Mouse (Mus musculus) liver, adult 2 months (tissue): ENCODE measurements at regions not wholly inside any gene's neighbourhood (a gene's known extent, or its start where the extent isn't known, plus 50 kb on each side); places are given as distances from the start of the nearest gene placed in this dataset.

ENCODE experiments used
- DNase-seq: peaks from one replicate; pipeline ENCODE4 v3.0.0-alpha.2; 2011; ENCODE audit warnings: low read depth, low spot score; ENCODE audit errors: extremely low read depth
- H3K27ac ChIP-seq: fragments of 200-500 bp; replicated peaks from 2 replicates; pipeline ENCODE4 v1.5.1; 2012; ENCODE audit warnings: low read depth, mild to moderate bottlenecking, control low read depth, inconsistent platforms, low read length; ENCODE audit not compliant: insufficient read depth
- H3K27me3 ChIP-seq: fragments of 200-500 bp; 2 replicates; pipeline ENCODE4 v1.6.1; 2012; ENCODE audit warnings: mild to moderate bottlenecking, moderate library complexity, low read length, inconsistent platforms; ENCODE audit not compliant: control insufficient read depth, insufficient read depth
- H3K36me3 ChIP-seq: fragments of 200-500 bp; 2 replicates; pipeline ENCODE4 v1.6.1; 2012; ENCODE audit warnings: low read length, inconsistent platforms; ENCODE audit not compliant: control insufficient read depth, insufficient read depth
- H3K4me1 ChIP-seq: fragments of 200-500 bp; 2 replicates; pipeline ENCODE4 v1.6.1; 2011; ENCODE audit warnings: low read length; ENCODE audit not compliant: control insufficient read depth, insufficient read depth
- H3K4me3 ChIP-seq: fragments of 200-500 bp; 2 replicates; pipeline ENCODE4 v1.5.1; 2011; ENCODE audit warnings: low read depth, mild to moderate bottlenecking, control low read depth, low read length, moderate library complexity; ENCODE audit not compliant: insufficient read depth
- H3K79me2 ChIP-seq: fragments of 200-500 bp; 2 replicates; pipeline ENCODE4 v1.6.1; 2012; ENCODE audit warnings: inconsistent platforms, mild to moderate bottlenecking, low read length, moderate library complexity; ENCODE audit not compliant: control insufficient read depth, insufficient read depth
- H3K9ac ChIP-seq: fragments of 200-500 bp; 2 replicates; pipeline ENCODE4 v1.6.1; 2012; ENCODE audit warnings: low read depth, mild to moderate bottlenecking, control low read depth, inconsistent platforms, low read length
- CTCF ChIP-seq: fragments of 200-500 bp; IDR thresholded peaks from 2 replicates; pipeline ENCODE4 v1.5.1; 2011; ENCODE audit warnings: low read depth, low read length, control low read depth
- POLR2A ChIP-seq: fragments of 200-500 bp; IDR thresholded peaks from 2 replicates; pipeline ENCODE4 v1.6.1; 2011; ENCODE audit warnings: low read length, control low read depth; ENCODE audit not compliant: insufficient read depth; ENCODE audit errors: extremely low read depth
- WGBS: fragments of 180-500 bp; shearing (Covaris S2); methylation state at CpG from one replicate; pipeline ENCODE4 v1.1.7; 2018; 5-methylcytosine and 5-hydroxymethylcytosine counted together

DNA sequence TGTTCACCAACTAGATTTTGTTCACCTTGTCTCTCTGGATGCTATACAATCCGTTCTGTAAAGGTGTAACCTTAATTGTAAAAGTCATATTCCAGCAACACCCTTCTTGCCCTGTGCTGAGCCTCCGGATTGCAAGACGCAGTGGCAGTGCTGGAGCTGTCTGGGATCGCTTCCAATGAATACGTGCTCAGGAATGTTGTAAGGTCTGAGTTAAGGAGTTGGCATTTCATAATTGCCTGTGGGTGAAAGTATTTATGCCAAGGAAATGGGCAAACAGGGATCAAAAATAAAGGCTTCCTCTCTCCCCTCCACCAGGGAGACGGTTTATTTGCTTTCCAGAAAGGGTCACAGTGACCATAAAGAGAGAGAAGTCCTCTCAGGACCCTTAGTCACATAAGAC, 93.3 kb downstream of the Apob start:
- no peak for TF ChIP-seq CTCF
- TF ChIP-seq POLR2A = no peak

DNA sequence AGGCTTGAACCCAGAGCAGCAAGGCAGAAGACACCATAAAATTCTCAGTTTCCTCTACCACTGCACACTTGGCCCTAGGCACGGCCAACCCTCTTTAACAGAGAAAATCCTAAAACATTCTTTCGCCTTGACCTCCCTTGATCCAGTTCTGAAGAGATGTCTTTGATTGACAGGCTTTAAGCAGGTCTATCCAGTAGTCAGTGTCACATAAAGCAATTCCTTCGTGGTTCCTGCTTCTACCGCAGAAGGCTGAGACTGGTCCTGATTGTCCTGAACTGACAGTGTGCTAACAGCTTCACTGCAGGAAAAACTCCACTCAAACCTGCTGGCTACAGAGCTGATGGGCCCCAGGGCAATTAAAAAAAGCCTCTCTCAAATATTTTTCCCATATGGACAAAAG, 93.8 kb downstream of the Apob start:
- H3K36me3 ChIP-seq = no peaks in the 10 kb centered on the region
- TF ChIP-seq CTCF = no peak
- no peak for TF ChIP-seq POLR2A
- no peaks in the 10 kb centered on the region for H3K4me1 ChIP-seq
- no peak overlapping the region for H3K27ac ChIP-seq
- H3K4me3 ChIP-seq = no peak overlapping the region
- WGBS = 83% methylated on average over 4 of the region's 4 CpGs
- no peak overlapping the region for H3K9ac ChIP-seq
- H3K27me3 ChIP-seq = no peaks in the 10 kb centered on the region
- H3K79me2 ChIP-seq = no peaks in the 10 kb centered on the region
- DNase-seq = no peak

More for the DNA sequence above, 93.3 kb downstream of the Apob start:
- 75% methylated on average over 6 of the region's 6 CpGs for WGBS
- Histone ChIP-seq H3K27ac (no peak overlapping the region), H3K27me3 (no peaks in the 10 kb centered on the region), H3K4me3 (no peak overlapping the region), H3K4me1 (no peaks in the 10 kb centered on the region), H3K9ac (no peak overlapping the region), H3K36me3 (no peaks in the 10 kb centered on the region), H3K79me2 (no peaks in the 10 kb centered on the region)
- DNase-seq = peak; percentile 9

GRCm38 (mm10) chr12:8076010-8076540, 98.6 kb downstream of the Apob start:
- no peak for TF ChIP-seq POLR2A
- H3K79me2 ChIP-seq = no peaks in the 10 kb centered on the region
- no peaks in the 10 kb centered on the region for H3K4me1 ChIP-seq
- no peak overlapping the region for H3K27ac ChIP-seq
- H3K27me3 ChIP-seq = no peaks in the 10 kb centered on the region
- H3K9ac ChIP-seq = no peak overlapping the region
- H3K4me3 ChIP-seq = no peak overlapping the region
- H3K36me3 ChIP-seq = no peaks in the 10 kb centered on the region
- DNase-seq = no peak

GRCm38 (mm10) chr12:8077346-8077745, 99.9 kb downstream of the Apob start:
- Histone ChIP-seq H3K79me2 (no peaks in the 10 kb centered on the region), H3K9ac (no peak overlapping the region), H3K27ac (no peak overlapping the region), H3K4me1 (no peaks in the 10 kb centered on the region), H3K36me3 (no peaks in the 10 kb centered on the region), H3K27me3 (no peaks in the 10 kb centered on the region), H3K4me3 (no peak overlapping the region)
- TF ChIP-seq POLR2A (no peak), CTCF (no peak)
- DNase-seq = no peak
- WGBS = 82% methylated on average over 4 of the region's 4 CpGs

GRCm38 (mm10) chr12:8078046-8078445, 100.6 kb downstream of the Apob start:
- no peaks in the 10 kb centered on the region for H3K79me2 ChIP-seq
- WGBS = 87% methylated on average over 3 of the region's 3 CpGs
- no peak overlapping the region for H3K27ac ChIP-seq
- H3K4me3 ChIP-seq = no peak overlapping the region
- no peak overlapping the region for H3K9ac ChIP-seq
- no peak for TF ChIP-seq CTCF
- TF ChIP-seq POLR2A = no peak
- DNase-seq = no peak
- no peaks in the 10 kb centered on the region for H3K36me3 ChIP-seq
- H3K27me3 ChIP-seq = no peaks in the 10 kb centered on the region
- H3K4me1 ChIP-seq = no peaks in the 10 kb centered on the region

DNA sequence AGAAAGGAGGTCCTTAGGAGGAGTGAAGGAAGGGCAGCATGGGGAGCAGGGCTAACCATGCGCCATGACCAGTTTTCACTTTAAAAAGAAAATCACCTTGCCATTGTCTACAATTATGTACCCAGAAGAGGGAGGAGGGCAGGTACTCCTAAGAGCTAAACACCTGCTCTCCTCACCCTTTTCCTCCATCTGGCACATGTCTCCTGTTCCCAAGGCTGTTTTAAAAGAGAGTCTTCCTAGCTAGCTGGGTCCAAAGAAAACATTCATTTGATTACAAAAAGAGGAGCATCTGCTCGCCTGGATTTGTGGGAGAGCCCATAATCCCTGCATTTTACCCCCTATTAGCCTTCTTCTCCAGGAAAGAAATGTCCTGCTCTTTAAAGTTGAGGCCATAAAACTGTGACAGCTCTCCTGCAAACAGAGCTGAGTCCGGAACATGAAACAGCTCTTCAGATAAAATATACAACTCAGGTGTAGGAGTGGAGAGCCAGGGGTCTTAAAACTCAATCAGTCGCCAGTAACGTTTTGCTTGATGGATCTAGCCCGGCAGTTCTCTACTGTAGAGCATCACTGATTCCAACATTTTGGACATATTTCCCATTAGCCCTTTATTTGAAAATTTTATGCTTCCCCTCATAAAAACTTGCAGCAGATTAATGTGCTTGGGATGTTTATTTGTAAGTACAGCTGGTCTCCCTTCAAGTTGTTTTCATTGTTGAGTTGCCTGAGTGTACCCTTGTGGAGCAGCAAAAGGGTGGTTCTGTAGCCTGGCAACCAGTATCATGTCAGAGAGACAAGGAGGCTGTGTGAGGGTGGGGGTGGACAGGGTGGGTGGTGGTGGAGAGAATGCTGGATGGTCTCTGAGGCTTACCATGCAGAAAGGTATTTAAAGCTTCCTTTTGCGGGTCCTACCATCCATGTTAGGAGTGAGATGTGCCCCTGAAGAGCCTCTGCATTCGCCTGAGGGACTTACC, 105.5 kb downstream of the Apob start:
- Histone ChIP-seq H3K79me2 (no peaks in the 10 kb centered on the region), H3K9ac (no peak overlapping the region), H3K4me1 (no peaks in the 10 kb centered on the region), H3K27me3 (no peaks in the 10 kb centered on the region), H3K36me3 (no peaks in the 10 kb centered on the region), H3K4me3 (no peak overlapping the region), H3K27ac (no peak overlapping the region)
- 77% methylated on average over 8 of the region's 8 CpGs for WGBS
- no peak for DNase-seq
- TF ChIP-seq POLR2A (no peak), CTCF (no peak)
